Mouse (Mus musculus) layer of hippocampus, postnatal 10 days (tissue): ENCODE results near the gene Fndc3b. TPM values are rescaled to one million over a fixed set of nuclear protein-coding genes. Genes with fewer than 3 reads are reported as not detected.

Experiments
- microRNA-seq, 2 experiments: library from miRNA; unstranded; fragments of <30 nt; microRNA quantifications; one replicate each; pipeline ENCODE4 v1.2.0; 2021
- total RNA-seq, 2 experiments: library from RNA; stranded (reverse); gene quantifications; 2 replicates each; pipeline ENCODE4 v1.2.3; 2021

Gene Fndc3b
- total RNA-seq, 2 experiments from 2014 or later = 28.4 to 31.3 TPM

Small RNA genes within 50 kb of the gene (microRNA-seq; reads per million reads assigned to microRNA genes)
- gene Mir3092 = 0 reads per million in 2 experiments

Other genes with a start within 250 kb of the Fndc3b start
- 1 to 10 TPM; 2.8 to 5.9 TPM for gene Tmem212, start 185.1 kb upstream of the Fndc3b start, total RNA-seq
- gene Pld1, start 227.4 kb upstream of the Fndc3b start, total RNA-seq = 10 to 100 TPM in 1 of 2 experiments, 1 to 10 TPM in 1; 8.7 to 11.6 TPM